Mouse (Mus musculus) limb, embryonic 12.5 days (tissue): ENCODE results near the gene Rmnd5b. TPM values are rescaled to one million over a fixed set of nuclear protein-coding genes. Genes with fewer than 3 reads are reported as not detected.
A peak's percentile ranks its signal among the peaks of the same experiment; 100 is the strongest.
"Not testable (repeated sequence)": the region's sequence is repeated elsewhere in the genome, so short reads cannot be mapped to it uniquely, and the experiment has no call there.

Source experiments
- ATAC-seq: fragments of 200-750 bp; cut with Nextera tagmentation; 2 replicates; pipeline ENCODE4 v1.8.0; 2017; ENCODE audit warnings: low read depth, moderate TSS enrichment; ENCODE audit not compliant: insufficient number of reproducible peaks, insufficient read depth, low FRiP score, low TSS enrichment
- H3K27ac ChIP-seq: fragments of 300-500 bp; sonication (generic); 2 replicates; pipeline ENCODE4 v1.5.1; 2016; ENCODE audit warnings: mild to moderate bottlenecking, moderate library complexity
- H3K27me3 ChIP-seq: fragments of 300-500 bp; sonication (generic); 2 replicates; pipeline ENCODE4 v1.6.1; 2016; ENCODE audit warnings: mild to moderate bottlenecking, moderate library complexity
- H3K36me3 ChIP-seq: fragments of 300-500 bp; sonication (generic); 2 replicates; pipeline ENCODE4 v1.6.1; 2016; ENCODE audit warnings: mild to moderate bottlenecking, moderate library complexity
- H3K4me1 ChIP-seq: fragments of 300-500 bp; sonication (generic); replicated peaks from 2 replicates; pipeline ENCODE4 v1.6.1; 2016
- H3K4me2 ChIP-seq: fragments of 300-500 bp; sonication (generic); 2 replicates; pipeline ENCODE4 v1.6.1; 2016; ENCODE audit warnings: mild to moderate bottlenecking, moderate library complexity
- H3K4me3 ChIP-seq: fragments of 300-500 bp; sonication (generic); replicated peaks from 2 replicates; pipeline ENCODE4 v1.5.1; 2016; ENCODE audit warnings: mild to moderate bottlenecking
- H3K9ac ChIP-seq: fragments of 300-500 bp; sonication (generic); replicated peaks from 2 replicates; pipeline ENCODE4 v1.6.1; 2016; ENCODE audit warnings: mild to moderate bottlenecking, moderate library complexity
- H3K9me3 ChIP-seq: fragments of 300-500 bp; sonication (generic); 2 replicates; pipeline ENCODE4 v1.6.1; 2016; ENCODE audit warnings: mild to moderate bottlenecking, moderate library complexity
- WGBS: fragments of 180-500 bp; shearing (Covaris S2); methylation state at CpG from one replicate; pipeline ENCODE4 v1.1.7; 2016; 5-methylcytosine and 5-hydroxymethylcytosine counted together
- polyA plus RNA-seq: library from polyadenylated mRNA; unstranded; fragments of >200 nt; fragmentation: Nextera tagmentation; extraction: Ambion mirVana; gene quantifications from 2 replicates; pipeline ENCODE4 v1.2.1, GENCODE M21; 2016

Gene Rmnd5b
- polyA plus RNA-seq, 1 experiment from 2014 or later: 41.5 TPM

DNA sequence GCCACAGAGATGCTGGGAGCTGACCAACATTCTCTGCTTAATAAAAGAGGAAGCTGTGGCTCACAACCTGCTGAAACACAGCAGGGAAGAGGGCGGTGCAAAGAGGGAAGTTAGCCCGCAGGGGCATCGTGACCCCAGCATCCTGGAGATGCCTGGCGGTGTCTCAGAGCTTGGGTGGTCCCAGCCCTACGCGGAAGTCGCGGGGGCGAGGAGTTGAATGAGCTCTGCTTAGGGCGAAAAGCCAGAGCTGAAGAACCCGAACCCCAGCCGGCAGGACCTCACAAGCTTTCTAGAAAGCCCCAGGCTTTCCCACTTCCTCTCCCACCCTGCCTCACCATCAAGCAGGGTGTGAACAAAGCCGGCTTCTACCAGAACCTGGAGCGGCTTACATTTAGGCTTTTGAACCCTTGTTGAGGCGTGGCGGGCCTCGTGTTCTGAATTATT lies 2.3 kb upstream of the Rmnd5b start:
- no peak; the same call in 1 of the 2 replicates for ATAC-seq
- Histone ChIP-seq H3K27me3 (no peaks in the 10 kb centered on the region), H3K9me3 (no peaks in the 10 kb centered on the region), H3K4me2 (peak overlapping the region; percentile 52), H3K27ac (peak overlapping the region; percentile 86), H3K36me3 (peaks cover 8% of the 10 kb centered on the region), H3K4me3 (peak overlapping the region; percentile 26), H3K4me1 (peaks cover 25% of the 10 kb centered on the region), H3K9ac (0 out of 2 replicates have a peak overlapping the region, but pooled peaks have one; percentile 32)
- 2% methylated on average over 17 of the region's 17 CpGs for WGBS

DNA sequence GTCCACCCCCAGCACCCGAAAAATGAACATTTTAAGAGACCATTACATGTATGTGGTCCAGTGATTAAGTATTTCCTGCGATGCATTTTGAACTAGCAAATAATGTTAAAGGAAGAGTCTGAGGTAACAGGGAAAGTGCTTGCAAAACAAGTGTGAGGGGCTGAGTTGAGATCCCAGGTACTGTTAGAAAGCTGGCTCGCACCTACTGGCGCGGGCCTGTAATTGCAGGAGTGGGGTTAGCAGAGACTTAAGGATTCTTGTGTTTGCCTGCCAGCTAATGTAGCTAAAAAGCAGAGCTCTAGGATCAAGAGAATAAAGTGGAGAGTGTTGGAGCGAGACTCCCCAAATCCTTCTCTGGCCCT lies 608 bp upstream of the Rmnd5b start:
- Histone ChIP-seq H3K9ac (peak overlapping the region; percentile 69), H3K27me3 (no peaks in the 10 kb centered on the region), H3K36me3 (no peaks in the 10 kb centered on the region), H3K4me2 (peak overlapping the region; percentile 78), H3K4me1 (peaks cover 25% of the 10 kb centered on the region), H3K27ac (peak overlapping the region; percentile 57), H3K4me3 (peak overlapping the region; percentile 80), H3K9me3 (no peaks in the 10 kb centered on the region)
- 1% methylated on average over 6 of the region's 6 CpGs for WGBS
- no peak for ATAC-seq

DNA sequence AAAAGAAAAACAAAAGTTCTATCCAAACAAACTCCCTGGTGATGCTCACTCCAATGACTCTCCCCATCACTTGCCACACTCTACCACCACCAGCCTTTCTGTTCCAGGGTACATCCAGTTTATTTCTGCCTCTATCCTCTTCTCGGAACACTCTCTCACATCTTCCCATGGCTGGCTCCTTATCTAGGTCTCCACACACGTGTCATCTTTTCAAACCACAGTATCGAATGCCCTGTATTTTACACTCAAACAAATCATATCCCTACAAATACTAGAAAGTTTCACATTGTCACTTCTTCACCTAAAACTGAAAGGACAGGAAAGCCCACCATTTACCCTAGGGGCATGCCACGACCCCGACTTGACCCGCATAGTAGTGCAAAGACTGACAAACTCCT lies 570 bp downstream of the Rmnd5b start:
- peak overlapping the region; percentile 78 for H3K4me2 ChIP-seq
- H3K27ac ChIP-seq: peak overlapping the region; percentile 57
- H3K9ac ChIP-seq: peak overlapping the region; percentile 69
- 29% methylated on average over 6 of the region's 6 CpGs for WGBS
- H3K27me3 ChIP-seq: no peaks in the 10 kb centered on the region
- peak overlapping the region; percentile 80 for H3K4me3 ChIP-seq
- H3K36me3 ChIP-seq: no peaks in the 10 kb centered on the region
- ATAC-seq: no peak
- H3K9me3 ChIP-seq: no peaks in the 10 kb centered on the region
- peaks cover 25% of the 10 kb centered on the region for H3K4me1 ChIP-seq

DNA sequence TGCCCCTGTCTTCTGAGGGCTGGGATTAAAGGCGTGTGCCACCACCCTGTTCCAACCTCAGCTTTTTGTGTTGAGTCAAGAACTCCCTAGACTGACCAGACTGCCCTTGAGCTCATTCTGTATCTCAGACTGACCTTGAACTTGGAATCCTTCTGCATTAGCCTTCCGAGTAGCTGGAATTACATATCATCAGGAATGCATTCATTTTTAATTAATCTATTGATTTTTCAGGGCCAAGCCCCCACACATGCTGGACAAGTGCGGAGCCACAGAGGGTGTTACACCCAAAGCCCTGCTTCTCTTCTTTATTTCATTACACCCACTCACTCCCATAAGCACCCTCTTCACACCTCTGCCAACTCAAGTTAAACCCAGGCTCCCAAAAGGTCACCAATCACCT lies 2.0 kb downstream of the Rmnd5b start:
- H3K4me2 ChIP-seq: no peak overlapping the region
- ATAC-seq: no peak
- H3K4me1 ChIP-seq: peaks cover 25% of the 10 kb centered on the region
- no peak overlapping the region for H3K27ac ChIP-seq
- peaks cover 4% of the 10 kb centered on the region; the same call in 1 of the 2 replicates for H3K36me3 ChIP-seq
- WGBS: 92% methylated on average over 3 of the region's 3 CpGs
- no peaks in the 10 kb centered on the region for H3K9me3 ChIP-seq
- no peak overlapping the region for H3K9ac ChIP-seq
- H3K27me3 ChIP-seq: no peaks in the 10 kb centered on the region
- H3K4me3 ChIP-seq: no peak overlapping the region

DNA sequence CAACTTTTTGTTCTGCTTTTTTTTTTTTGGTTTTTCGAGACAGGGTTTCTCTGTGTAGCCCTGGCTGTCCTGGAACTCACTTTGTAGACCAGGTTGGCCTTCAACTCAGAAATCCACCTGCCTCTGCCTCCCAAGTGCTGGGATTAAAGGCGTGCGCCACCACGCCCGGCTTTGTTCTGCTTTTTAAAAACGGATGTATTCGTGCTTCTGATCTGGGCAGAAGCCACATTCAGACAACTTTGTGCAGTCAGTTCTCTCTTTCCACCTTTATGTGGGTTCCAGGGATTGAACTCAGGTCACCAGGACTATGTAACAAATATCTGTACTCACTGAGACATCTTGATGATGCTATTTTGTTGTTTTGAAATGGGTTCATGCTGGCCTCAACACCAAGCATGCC lies 2.5 kb downstream of the Rmnd5b start:
- H3K4me1 ChIP-seq: peaks cover 24% of the 10 kb centered on the region
- H3K4me3 ChIP-seq, ATAC-seq, H3K27me3 ChIP-seq, H3K9me3 ChIP-seq, H3K4me2 ChIP-seq, H3K27ac ChIP-seq, H3K9ac ChIP-seq, H3K36me3 ChIP-seq: not testable (repeated sequence)
- 93% methylated on average over 7 of the region's 7 CpGs for WGBS

DNA sequence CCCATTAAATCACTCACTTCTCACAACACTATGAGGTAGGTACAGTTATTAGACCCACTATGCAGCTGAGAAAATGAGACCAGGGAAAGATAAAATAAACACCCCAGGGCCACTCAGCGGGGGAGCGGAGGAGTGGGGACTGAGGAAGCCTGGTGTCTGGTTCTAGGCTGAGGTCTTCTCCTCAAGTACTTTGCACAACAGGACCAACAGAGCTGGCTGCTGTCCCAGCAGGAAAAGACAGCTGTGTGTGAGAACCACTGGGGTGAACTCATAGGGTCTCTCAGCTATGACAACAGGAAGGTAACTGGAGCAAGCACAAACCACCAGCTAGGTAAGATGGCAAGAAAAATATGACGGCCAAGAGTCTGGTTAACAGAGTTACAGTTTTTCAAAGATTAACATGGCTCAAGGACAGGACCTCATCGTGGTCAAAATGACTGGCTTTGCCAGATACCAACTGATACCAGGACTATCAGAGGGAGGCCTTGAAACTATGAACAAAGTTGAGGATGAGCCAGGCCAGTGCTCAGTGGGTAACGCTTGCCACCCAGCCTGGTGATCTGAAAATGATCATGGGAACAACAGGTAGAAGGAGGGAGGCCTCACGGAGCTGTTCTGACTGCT lies 3.5 kb downstream of the Rmnd5b start:
- 88% methylated on average over 6 of the region's 6 CpGs for WGBS
- Histone ChIP-seq H3K4me1 (peaks cover 15% of the 10 kb centered on the region), H3K4me3 (no peak overlapping the region), H3K36me3 (peaks cover 19% of the 10 kb centered on the region), H3K4me2 (no peak overlapping the region), H3K27me3 (no peaks in the 10 kb centered on the region), H3K9me3 (no peaks in the 10 kb centered on the region), H3K27ac (no peak overlapping the region), H3K9ac (no peak overlapping the region)
- no peak for ATAC-seq

DNA sequence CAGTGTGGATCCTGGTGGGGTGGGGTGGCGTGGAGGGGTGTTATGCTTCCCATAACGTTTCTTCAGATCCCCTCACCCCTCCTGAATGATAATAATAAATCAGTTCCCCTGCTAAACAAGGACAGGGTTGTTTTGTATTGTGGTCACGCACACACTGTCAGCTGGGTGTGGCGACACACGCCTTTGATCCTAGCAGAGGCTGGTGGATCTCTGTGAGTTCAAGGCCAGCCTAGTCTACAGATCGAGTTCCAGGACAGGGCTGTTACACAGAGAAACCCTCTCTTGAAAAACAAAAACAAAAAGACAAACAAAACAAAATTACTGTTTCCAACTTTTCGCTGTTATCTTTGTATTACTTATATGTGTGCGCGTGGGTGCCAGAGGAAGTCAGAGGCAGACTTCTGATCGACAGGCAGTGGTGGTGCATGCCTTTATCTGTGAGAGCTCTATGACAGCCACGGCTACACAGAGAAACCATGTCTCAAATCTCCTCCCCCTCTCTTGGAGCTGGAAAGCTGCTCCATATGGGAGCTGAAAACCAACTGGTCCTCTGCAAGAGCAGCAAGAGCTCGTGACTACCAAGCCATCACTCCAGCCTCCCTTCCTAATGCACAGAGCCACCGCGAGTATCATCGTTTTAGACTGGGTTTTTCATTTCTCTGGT lies 5.9 kb downstream of the Rmnd5b start:
- Histone ChIP-seq H3K27ac (no peak overlapping the region), H3K4me3 (no peak overlapping the region), H3K9me3 (no peaks in the 10 kb centered on the region), H3K4me2 (no peak overlapping the region), H3K27me3 (no peaks in the 10 kb centered on the region), H3K36me3 (peaks cover 43% of the 10 kb centered on the region), H3K4me1 (peaks cover 3% of the 10 kb centered on the region; the same call in 1 of the 2 replicates), H3K9ac (no peak overlapping the region)
- 88% methylated on average over 15 of the region's 15 CpGs for WGBS
- no peak for ATAC-seq

DNA sequence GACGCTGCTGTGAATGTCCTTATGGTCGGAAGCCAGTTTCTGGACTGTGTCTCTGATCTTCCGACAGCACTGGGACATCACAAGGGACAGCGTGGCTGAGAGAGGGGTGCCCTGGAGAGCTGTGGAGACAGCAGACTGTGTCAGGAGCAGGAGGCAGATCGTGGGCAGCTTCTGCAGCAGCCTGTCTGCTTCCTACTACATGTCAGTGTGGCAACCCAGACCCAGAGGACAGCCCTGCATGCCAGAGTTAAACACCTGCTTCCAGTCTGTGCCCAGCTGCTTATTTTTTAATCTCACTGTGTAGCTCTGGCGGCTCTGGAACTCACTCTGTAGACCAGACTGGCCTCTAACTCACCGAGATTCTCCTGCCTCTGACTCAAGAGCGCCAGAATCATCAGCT lies 7.8 kb downstream of the Rmnd5b start:
- H3K4me2 ChIP-seq: no peak overlapping the region
- H3K4me3 ChIP-seq: no peak overlapping the region
- no peaks in the 10 kb centered on the region for H3K27me3 ChIP-seq
- H3K4me1 ChIP-seq: no peaks in the 10 kb centered on the region
- ATAC-seq: no peak
- no peaks in the 10 kb centered on the region for H3K9me3 ChIP-seq
- peaks cover 62% of the 10 kb centered on the region for H3K36me3 ChIP-seq
- 87% methylated on average over 8 of the region's 8 CpGs for WGBS
- no peak overlapping the region for H3K9ac ChIP-seq
- H3K27ac ChIP-seq: no peak overlapping the region

DNA sequence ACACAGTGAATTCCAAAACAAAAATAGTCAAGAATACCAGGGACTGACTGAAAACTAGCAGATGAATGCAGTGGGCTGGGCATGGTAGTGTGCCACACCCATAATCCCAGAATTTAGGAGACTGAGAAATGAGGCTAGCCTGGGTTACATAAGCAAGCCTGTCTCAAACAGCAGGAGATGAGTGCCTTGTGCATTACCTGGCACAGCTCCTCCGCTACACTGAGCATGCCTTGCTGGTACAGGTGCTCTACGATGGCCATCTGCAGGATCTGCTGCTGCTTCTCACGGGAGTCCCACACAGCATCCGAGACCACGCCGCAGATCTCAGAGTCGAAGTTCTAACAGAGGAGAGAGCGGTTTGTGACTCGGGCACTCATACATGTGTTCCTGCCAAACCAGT lies 8.3 kb downstream of the Rmnd5b start:
- H3K9me3 ChIP-seq: no peaks in the 10 kb centered on the region
- H3K4me3 ChIP-seq: no peak overlapping the region
- H3K27me3 ChIP-seq: no peaks in the 10 kb centered on the region
- peaks cover 67% of the 10 kb centered on the region for H3K36me3 ChIP-seq
- H3K9ac ChIP-seq: no peak overlapping the region
- no peak for ATAC-seq
- no peak overlapping the region for H3K4me2 ChIP-seq
- H3K27ac ChIP-seq: no peak overlapping the region
- no peaks in the 10 kb centered on the region for H3K4me1 ChIP-seq
- WGBS: 89% methylated on average over 9 of the region's 9 CpGs

DNA sequence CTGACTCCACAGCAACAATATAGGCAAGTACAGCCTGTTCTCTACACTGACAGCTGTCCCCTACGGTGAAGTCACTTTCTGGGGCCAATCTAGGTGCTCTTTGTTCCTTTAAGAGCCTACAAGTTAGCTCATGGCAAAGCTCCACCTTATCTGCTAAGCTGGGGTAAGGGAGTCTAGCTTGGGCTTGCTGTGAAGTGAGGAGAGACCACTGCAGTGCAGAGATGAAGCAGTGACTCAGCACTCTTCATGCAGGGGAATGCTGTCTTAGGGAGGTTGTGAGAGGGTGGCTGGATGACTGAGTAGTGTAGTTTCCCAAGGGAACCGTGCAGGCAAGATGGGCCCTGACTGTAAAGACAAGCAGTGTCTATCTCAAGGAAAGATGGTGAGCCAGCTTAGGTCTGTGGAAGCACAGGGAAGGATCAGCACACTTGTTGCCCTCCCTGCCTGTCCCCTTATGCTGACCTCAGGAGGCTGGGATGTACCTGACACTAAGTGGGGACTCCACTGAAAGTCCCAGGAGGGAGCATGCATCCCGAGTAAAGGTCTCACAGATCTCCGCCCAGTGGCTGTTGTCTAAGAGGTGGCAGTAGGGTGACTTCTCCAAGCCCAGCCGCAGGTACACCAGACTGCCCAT lies 10.4 kb downstream of the Rmnd5b start:
- H3K27me3 ChIP-seq: no peaks in the 10 kb centered on the region
- no peak for ATAC-seq
- peaks cover 11% of the 10 kb centered on the region for H3K4me1 ChIP-seq
- no peak overlapping the region for H3K4me3 ChIP-seq
- H3K4me2 ChIP-seq: no peak overlapping the region
- no peaks in the 10 kb centered on the region for H3K9me3 ChIP-seq
- peaks cover 78% of the 10 kb centered on the region for H3K36me3 ChIP-seq
- no peak overlapping the region for H3K9ac ChIP-seq
- WGBS: 87% methylated on average over 5 of the region's 5 CpGs
- no peak overlapping the region for H3K27ac ChIP-seq

DNA sequence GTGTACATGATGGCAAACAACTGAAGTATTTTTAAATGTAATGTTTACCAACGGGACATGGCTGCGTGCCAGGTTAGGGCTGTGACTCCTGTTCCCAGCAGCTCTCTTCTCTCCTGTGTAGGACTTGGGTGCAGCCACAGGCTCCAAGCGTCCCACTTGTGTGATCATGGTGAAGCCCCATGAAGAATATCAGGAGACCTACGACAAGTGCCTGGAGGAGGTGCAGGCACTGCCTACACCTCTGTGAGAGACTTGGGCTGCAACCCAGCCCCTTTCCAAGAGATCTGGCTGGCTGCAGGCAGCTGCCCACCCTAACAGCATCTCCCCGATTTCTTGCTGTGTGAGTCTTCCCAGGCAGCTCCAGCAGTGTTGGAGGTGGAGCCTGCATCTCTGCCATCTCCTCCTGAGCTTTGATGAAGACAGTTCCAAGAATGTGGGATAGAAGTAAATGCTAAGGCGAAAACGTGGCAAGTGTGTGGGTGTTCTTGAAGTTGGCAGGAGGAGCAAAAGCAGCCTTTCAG lies 12.7 kb downstream of the Rmnd5b start:
- no peak for ATAC-seq
- no peak overlapping the region for H3K4me2 ChIP-seq
- no peak overlapping the region for H3K9ac ChIP-seq
- H3K4me3 ChIP-seq: no peak overlapping the region
- no peak overlapping the region for H3K27ac ChIP-seq
- H3K36me3 ChIP-seq: peaks cover 67% of the 10 kb centered on the region
- no peaks in the 10 kb centered on the region for H3K27me3 ChIP-seq
- H3K9me3 ChIP-seq: no peaks in the 10 kb centered on the region
- WGBS: 85% methylated on average over 7 of the region's 7 CpGs
- peaks cover 15% of the 10 kb centered on the region for H3K4me1 ChIP-seq
